Mouse (Mus musculus) urinary bladder, postnatal 10 days (tissue): ENCODE data around the gene Ahdc1.

ENCODE experiments used
- DNase-seq: peaks from one replicate; pipeline ENCODE4 v3.0.0; 2022; ENCODE audit warnings: low spot score

Ahdc1 gene

DNA sequence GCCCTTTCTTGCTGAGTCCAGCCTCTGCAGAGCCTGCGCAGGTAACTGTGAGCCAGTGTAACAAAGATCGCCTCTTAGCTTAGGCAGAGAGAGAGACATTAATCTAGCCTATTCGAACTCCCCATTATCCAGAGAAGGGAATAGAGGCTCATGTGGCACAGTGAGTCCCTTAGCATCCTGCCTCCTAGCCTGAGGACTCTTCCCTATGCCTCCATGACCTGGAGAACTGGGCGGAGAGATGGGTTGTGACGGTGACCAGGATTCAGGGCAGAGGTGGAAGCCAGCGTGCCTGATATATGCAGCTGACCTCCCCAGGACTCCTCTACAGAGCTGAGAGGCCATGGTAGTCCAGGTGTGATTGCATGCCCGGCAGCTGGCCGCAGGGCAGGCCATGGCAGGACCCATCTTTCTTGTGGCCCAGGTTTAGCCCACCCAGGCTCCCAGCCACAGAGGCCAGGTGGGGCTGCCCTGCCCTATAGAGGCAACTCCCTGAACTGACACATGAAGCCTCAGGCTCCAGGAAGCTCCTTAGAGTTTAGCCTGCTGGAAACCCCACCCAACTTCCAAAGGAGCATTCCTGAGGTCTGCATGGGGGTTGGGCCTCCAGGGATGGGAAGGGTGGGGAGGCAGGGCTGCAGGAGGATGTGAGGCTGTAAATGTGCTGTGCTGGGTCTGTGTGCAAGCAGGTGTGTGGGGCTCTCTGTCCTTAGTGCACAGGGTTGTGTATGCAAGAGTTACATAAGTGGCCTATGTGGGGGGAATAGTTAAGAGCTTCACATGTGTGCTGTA lies 44.3 kb downstream of the Ahdc1 start:
- no peak for DNase-seq

DNA sequence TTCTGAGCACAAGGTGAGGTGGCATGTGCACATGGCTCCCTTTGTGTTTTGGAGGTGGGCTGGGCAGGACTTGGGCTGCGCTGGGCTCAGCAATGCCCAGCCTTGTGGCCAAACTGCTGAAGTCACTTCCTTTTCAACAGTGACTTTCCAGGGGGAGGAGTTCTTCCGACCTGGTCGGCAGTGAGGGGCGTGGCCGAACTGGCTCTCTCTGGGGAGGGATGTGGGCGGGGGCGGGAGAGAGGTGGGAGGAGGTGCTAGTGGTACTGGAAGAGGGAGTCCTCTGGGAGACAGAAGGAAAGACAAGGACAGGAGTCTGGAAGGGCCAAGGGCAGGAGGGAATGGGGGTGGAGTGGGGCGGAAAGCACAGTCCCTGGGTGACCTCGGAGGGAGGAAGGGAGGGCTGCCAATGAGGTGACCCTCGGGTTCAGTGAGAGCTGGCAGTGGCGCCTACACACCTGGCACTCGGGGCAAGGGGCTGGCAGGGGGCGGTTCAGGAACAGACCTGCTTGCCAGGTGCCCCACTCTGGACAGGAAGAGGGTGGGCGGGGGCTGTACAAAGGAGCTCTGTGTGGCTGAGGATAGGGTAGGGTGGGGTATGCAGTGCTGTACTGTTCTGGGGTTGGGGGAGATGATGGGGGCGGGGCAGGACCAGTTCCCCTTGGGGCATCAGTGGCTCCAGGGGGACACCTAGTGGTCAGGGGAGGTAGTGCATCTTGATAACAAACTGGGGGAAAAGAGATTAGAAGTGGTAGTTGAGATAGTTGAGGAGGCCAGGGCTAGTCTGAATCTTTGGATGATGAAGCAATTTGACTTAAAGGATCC lies 45.2 kb downstream of the Ahdc1 start:
- no peak for DNase-seq

DNA sequence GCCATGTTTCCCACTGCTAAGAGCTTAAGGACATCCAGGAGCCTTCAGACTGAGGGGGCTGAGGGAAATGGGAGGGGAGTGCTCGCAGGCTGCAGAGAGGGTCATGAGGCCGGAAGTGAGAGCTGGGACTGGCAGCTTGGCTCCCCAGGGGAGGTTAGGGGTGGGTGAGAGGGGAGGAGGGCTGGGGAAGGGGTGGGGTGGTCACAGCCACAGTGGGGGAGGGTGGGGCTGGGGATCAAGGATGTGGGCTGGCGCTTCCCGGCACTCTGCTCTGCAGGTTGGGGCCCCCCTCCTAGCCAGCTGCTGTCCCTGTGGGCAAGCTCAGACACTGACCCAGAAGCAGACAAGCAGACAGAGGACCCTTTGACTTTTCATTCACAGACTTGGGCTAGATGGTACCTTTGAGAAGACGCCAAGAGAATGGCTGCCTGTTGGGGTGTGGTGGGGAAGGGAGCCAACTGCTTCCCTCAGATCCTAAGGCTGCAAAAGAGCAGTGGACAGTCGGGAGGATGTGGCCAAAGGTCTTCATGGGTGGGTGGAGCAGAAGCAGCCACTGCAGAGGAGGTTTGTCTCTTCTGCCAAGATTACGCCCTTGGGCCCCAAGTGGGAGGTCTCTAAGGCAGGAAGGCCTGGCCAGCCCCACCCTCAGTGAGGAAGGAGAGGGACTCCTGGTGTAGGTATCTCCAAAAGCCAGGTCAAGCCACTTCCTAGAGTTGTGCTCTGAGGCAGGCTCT lies 46.5 kb downstream of the Ahdc1 start:
- DNase-seq, result no peak

DNA sequence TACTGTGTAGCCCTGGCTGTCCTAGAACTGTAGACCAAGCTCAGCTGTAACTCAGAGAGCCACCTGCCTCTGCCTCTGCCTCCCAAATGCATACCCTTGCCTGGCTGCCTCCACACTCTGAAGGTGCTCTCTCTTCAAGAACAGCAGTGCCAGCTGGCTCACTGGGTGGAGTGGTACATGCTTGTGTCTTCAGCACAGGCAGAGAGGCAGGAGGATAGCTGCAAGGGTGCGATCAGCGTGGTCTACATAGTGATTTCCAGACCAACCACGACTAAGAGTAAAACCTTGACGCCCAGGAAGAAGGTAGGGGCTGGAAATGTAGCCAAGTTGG lies 47.0 kb downstream of the Ahdc1 start:
- no peak for DNase-seq

DNA sequence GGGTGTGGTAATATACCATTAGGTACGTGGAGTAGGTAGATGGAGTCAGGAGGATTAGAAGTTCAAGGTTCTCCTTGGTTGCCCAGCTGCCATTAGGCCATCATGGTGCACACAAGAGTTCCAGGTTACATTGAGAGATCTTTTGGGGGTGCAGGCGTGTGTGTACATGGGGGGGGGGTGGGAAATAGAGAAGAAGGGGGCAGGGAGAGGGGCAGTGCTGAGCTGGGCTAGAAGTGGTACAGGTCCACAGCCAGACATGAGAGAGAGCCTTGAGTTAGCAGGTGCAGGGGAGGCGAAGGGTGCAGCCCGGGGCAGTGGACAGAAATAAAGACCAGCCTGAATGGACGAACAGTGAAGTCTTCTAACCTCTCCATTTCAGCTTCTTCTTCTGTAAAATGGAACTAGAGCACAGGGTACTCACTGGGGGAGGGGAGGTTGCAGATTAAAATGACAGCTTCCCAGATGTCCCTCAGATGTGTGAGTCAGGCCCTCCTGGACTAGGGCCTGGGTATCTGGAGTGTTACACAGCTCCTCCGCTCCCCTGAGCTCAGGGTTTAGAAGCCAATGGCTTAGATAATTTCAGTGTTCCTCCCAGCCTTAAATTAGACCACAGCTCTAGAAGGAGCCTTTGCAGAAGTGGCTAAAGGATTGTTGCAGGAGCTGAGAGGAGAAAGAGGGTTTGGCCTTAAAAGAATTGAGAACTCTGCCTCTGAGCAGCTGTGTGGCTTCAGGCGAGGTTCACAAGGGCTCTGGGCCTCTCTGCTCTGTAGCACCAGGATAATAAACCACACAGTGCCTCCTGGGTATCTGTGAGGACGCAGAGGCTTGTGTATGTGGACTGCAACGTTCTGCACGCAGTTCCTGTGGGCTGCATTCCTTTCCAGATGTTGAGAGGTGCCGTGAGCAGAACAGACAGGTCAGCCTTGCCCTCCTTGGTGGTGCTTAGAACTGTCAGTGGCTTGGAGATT lies 47.7 kb downstream of the Ahdc1 start:
- DNase-seq, result no peak

DNA sequence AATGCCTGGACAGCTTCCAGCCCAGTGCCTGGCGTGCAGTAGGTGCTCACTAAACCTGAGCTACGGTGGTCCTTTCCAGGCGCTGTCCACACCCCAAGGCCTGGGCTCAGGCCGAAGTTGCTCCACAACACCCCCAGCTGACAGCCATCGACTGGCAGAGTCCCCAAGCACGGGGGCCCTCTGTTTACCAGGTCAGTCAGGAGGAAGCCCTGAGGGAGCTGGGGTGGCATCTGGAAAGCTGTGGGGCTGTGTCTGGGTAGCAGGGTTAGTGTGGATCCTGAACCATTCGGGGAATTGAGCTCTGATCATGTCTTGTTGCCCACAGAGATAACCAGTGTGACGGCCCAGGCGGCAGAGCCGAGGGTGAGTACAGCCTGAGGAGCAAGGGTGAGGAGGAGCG lies 49.6 kb downstream of the Ahdc1 start:
- no peak for DNase-seq

DNA sequence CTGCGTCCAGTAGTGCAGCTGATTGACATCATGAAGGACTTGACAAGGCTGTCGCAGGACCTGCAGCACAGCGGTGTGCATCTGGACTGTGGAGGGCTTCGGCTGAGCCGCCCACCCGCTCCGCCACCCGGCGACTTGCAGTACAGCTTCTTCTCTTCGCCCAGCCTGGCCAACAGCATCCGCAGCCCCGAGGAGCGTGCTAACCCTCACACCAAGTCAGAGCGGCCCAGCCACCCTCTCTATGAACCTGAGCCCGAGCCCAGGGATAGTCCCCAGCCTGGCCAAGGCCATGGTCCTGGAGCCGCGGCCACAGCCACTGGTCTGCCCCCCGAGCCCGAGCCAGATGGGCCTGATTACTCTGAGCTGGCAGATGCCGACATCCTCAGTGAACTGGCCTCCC lies 50.7 kb downstream of the Ahdc1 start:
- no peak for DNase-seq

DNA sequence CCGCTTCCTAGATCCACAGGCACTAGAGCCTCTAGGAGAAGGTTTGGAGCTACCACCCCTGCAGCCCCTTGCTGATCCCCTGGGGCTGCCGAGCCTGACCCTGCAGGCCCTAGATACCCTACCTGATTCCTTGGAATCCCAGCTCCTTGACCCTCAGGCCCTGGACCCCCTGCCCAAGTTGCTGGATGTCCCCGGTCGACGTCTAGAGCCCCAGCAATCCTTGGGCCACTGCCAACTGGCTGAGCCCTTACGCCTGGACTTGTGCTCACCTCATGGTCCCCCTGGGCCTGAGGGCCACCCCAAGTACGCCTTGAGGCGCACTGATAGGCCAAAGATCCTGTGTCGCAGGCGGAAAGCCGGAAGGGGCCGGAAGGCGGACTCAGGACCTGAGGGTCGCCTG lies 51.2 kb downstream of the Ahdc1 start:
- DNase-seq, result no peak

DNA sequence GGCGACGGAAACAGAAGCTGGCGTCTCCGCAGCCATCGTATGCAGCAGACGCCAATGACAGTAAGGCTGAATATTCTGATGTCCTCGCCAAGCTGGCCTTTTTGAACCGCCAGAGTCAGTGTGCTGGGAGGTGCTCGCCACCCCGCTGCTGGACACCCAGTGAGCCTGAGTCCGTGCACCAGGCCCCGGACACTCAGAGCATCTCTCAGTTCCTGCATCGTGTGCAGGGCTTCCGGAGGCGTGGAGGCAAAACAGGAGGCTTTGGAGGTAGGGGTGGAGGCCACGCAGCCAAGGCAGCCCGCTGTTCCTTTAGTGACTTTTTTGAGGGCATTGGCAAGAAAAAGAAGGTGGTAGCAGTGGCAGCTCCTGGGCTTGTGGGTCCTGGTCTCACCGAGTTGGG lies 52.1 kb downstream of the Ahdc1 start:
- no peak for DNase-seq

DNA sequence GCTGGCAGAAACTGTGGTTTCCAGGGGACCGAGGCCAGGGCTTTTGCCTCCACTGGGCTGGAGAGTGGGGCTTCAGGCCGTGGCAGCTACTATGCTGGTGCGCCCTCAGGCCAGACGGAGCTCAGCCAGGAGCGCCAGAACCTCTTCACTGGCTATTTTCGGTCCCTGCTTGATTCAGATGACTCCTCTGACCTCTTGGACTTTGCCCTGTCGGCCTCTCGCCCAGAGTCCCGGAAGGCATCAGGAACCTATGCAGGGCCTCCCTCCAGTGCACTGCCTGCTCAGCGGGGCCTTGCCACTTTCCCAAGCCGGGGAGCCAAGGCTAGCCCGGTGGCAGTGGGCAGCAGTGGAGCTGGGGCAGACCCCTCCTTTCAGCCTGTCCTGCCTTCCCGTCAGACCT lies 52.7 kb downstream of the Ahdc1 start:
- no peak for DNase-seq

DNA sequence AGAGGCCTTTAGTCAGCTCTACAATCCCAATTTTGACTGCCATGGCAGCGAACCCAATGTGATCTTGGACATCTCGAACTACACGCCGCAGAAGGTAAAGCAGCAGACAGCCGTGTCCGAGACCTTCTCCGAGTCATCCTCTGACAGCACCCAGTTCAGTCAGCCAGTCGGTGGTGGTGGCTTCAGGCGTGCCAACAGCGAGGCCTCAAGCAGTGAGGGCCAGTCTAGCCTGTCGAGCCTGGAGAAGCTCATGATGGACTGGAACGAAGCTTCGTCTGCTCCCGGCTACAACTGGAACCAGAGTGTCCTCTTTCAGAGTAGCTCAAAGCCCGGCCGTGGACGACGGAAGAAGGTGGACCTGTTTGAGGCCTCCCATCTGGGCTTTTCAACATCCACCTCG lies 53.7 kb downstream of the Ahdc1 start:
- DNase-seq, result no peak

DNA sequence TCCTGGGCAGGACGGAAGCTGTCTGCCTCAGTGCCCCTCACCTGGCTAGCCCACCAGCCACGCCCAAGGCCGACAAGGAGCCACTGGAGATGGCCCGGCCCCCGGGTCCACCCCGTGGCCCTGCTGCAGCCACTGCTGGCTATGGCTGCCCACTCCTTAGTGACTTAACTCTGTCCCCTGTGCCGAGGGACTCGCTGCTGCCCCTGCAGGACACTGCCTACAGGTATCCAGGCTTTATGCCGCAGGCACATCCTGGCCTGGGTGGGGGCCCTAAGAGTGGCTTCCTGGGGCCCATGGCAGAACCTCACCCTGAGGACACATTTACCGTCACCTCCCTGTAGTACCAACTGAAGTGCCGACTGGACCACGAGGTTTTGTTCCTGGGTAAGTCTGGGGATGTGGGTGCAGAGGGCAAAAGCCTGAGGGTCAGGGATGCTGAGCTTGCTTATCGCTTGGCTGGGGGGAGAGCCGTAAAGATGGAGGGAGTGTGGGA lies 54.9 kb downstream of the Ahdc1 start:
- no peak for DNase-seq

DNA sequence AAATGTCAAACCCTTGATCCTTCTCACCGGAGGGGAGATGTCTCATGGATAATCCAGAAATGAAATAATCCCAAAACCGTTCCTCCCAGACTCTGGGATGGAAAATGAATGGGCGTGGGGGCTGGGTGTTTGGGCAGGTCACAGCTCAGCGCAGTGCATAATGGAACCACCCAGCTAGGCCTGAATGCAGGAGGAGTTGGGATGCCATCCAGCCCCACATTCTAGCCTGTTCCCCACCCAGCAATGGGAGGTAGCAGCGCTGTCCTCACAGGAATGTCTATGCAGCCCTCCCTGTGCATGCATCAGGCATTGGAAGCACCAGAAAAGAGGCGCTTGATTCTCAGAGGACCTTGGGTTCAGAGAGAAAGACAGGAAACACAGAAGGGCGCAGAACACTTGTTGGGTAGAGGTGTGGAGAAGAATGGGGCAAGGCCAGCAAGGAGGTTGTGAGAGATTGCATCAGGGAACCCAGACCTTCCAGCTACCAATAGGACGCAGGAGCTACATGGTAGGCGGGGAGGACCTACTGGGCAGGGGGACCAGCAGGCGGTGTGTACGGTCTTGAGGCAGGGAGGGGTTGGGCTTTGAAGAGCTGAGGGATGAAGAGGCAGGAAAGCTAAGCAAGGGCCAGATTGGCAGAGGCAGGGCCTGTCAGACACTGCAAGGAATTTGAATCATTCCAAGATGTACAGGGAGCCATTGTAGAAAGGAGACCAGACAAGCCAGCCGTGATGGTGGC lies 57.5 kb downstream of the Ahdc1 start:
- no peak for DNase-seq

DNA sequence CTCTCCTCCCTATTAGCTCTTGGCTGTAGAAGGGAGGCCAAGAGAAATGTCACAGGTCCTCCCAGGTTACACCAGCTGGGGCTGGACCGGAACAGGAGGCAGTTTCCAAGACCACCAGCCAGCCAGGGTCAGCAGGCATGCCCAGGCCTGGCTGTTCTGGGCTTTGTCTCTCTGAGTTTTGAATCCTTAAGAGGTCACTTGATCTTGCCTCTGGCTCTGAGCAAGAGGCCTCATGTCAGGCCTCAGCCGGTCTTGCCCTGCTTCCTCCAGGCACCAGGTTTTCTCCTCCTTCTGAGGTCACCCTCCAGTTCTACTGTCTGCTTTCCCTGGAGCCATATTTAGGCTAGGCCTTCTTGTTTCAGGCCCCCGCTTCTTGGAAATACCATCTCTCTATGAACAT lies 59.3 kb downstream of the Ahdc1 start:
- DNase-seq, result no peak

DNA sequence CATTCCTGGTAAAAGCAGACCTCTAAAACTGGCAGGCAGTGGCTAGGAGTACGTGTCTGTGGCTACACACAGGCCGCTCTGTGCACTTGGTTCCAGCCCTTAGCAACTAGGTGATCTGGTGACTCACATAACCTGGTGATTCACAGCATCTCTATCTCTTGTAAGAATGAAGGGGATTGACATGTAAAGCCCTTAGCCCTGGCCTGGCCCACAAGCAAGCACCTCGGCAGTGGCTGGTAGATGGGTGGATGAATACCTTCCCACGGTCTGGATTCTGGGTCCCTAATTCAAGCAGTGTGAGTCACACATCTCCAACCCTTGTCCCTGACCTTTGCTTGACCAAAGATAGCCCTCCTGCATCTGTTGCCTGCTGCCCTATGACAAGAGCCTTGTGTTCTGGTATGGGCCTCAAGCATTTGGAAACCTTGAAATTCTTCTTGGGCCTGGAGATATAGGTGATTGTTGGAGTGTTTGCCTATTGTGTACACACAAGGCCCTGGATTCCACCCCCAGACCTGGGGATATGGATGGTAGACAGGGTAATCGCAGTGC lies 59.8 kb downstream of the Ahdc1 start:
- DNase-seq, result no peak

DNA sequence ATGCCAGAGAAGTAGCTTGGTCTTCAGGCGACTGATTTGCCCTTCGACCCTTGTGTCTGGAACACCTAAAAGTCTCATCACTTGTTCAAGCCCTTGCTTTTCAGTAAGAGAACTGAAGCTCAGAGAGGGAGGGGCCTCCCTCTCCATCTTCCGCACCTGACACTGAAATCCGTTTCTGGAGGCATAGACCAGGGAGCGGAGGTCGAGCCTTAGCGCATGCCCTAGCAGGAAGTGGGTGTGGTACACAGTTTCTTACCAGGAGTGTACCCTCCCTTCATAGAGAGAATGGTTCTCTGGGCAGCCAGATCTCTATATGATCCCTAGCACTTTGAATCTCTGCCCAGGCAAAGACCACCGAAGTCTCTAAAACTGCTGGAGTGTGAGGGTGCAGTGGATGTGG lies 62.1 kb downstream of the Ahdc1 start:
- no peak for DNase-seq

DNA sequence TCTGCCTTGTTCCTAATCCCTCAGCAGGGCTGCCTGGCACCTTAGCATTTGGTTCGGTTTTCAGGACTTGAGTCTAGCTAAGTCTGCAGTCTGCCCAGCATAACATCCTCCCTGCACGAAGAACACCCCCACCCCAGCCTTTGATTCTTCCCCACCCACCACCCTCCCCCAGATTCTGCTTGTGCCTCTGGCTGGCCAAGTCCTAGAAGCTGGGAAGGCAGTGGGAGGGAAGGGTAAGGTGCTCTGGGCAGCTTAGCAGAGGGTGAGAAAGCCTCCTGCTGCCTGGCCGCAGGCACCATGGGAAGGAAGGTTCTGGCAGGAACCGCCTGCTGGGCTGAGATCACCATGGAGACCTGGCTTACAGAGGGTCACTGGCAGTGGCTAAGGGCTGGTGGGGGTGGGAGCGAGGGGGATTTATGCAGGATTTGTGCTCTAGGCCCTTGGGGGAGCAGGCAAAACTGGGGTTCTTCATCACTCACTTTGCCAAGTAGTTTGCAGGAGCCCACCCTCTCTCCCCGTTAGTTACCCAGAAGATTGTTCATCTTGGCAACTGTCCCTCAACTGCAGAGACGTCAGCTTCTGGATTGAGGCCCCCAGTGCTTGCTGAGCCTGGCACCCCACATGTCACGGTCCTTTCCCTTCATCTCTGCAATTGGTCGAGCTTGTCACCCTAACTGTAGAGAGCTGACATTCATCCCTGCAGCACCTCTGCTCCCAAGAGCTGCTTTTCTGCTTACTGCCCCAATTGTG lies 63.2 kb downstream of the Ahdc1 start:
- DNase-seq, result no peak

DNA sequence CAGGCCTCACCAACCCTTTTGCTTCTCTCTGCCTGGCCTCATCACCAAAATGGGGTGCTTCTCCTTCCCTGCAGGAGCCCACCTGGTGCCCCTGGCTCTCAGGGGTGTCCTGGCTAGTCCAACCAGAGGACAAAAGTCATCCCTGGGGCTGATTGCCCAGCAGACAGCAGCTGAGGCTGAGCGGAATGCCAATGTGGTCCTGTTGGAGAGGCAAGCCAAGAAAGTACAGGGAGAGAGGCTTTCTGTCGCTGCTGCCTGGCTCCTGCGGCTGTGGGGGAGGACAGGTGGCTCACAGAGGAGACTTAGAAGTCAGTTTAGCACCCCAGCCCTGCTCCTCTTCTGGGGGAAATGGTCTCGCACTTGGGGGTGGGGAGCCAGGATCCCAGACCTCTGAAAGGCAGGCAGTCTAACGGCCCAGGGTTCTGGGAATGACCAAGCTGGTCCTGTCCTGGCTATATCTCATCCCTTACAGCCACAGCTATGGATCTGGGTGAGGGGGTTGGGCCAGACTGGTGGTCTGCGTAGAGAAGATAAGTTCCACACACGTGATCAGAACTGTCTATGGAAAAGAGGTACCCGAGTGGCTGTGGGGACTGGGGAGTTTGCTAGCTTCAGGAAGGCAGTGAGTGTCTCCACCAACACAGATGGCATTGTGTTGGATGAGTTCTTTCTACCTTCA lies 64.0 kb downstream of the Ahdc1 start:
- no peak for DNase-seq

DNA sequence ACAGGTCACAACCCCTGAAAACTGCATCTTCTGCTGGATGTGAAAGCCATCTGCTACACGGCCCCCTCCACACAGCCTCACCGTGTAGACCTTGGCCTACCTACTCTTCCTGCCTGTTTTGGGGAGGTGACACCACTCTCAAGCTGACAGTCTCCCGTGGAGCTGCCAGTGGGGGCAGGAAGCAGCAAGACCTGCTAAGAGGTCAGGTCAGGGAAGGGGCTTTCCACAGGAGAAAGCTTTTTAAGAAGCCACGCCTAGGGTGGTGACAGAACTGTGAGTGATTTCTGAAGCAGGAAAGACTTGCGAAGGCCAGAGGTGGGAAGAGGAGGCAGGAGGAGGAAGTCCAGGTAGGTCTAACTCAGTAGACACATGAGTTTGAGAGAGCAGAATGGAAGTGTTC lies 67.9 kb downstream of the Ahdc1 start:
- DNase-seq, result no peak
